Mouse (Mus musculus): ENCODE data around the gene Mybpc3.

The Mybpc3 gene

DNA sequence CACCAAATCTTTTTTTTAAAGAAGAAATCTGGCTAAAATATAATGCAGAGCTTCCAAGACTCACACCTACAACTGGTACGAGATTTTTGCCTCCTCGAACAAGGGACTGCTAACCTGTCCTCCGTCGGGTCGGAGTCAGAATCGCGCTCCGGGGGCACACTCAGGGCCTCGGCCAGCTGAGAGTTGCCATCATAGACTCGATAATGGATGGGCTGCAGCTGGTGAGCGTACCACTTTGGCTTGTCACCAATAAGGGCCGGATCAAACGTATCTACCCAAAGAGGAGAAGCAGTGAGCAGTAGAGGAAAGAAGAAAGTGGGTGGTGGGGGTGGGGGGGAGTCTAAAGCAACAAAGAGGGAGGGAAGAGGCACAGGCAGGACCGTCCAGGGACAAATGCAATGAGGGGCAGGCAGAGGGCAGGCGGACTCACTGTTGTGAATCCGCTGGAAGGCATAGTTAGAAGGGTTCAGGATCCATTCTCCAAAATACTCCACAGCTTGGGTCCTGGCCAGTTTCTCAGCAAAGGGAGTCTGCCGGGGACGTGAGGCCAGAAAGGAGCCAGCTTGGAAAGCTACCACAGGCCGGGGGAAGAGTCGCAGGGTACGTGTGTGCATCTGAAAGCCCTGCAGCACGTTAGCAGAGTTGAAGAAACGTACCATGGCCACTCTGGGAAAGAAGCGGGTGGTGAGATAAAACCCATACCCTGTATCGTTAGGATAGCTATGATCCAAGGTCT is 51.8 kb downstream of the Mybpc3 start:
- DNase-seq (ENCODE audit: low spot score), result no peak

- DNase-seq (ENCODE audit: low spot score), result no peak
These were observed 57.5 kb downstream of the Mybpc3 start for GRCm38 (mm10) chr2:91175490-91175889.

DNA sequence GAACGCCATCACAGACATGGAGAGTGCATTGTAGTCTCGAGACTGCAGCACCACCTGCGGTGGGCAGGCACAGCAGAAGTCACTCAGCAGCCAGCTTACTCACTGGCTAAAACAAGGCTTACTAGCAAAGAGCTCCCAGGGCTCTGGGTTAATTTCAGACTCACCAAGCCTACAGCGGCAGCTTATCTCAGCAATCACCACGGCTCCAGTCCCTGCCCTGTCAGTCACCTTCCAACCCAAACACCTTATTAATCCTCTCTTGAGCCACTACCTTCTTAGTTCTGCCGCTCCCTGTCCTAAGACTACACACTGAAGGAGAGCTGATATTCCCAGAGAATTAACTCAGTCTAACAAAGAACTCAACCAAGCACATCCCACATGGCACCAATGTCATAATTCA is 58.3 kb downstream of the Mybpc3 start:
- DNase-seq (ENCODE audit: low spot score), result no peak

GRCm38 (mm10) chr2:91179825-91180224 is 61.9 kb downstream of the Mybpc3 start:
- DNase-seq (ENCODE audit: low spot score), result no peak

DNA sequence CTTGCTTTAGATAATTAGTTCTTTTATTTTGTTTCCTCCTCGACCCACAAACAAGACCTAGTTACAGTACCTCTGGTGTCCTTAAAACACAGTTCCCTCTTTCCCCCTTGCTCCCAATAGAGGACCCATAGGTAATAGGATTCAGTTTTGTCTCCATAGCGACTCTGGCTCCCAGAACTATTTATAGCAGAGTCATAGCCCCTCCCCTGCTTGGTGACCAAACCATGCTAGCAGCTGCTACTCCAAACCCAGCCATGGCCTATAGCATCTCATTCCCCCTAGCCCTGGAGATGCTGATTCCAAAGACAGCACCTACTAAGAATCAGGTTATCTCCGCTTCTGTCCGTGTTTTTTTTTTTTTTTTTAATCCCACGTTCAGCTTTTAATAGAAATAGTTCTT is 62.8 kb downstream of the Mybpc3 start:
- DNase-seq (ENCODE audit: low spot score), result no peak

DNA sequence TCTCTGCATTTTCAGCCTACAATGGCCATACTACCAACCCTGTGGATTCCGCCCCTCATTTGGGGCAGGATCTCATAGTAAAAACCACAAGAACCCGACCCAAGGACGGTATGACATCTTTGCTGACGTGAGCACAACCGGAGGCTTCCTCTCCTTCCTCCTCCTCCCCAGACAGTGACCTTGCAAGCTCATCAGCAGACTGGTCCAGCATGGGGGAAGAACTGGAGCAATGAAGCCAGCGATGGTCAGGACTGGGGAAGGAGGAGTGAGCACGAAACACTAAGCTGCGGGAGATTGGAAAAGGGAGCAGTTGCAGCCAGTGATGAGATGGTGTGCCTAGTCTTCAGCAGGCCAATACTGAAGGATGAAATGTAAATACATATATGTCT is 64.1 kb downstream of the Mybpc3 start:
- DNase-seq (ENCODE audit: low spot score), result peak; percentile 20

DNA sequence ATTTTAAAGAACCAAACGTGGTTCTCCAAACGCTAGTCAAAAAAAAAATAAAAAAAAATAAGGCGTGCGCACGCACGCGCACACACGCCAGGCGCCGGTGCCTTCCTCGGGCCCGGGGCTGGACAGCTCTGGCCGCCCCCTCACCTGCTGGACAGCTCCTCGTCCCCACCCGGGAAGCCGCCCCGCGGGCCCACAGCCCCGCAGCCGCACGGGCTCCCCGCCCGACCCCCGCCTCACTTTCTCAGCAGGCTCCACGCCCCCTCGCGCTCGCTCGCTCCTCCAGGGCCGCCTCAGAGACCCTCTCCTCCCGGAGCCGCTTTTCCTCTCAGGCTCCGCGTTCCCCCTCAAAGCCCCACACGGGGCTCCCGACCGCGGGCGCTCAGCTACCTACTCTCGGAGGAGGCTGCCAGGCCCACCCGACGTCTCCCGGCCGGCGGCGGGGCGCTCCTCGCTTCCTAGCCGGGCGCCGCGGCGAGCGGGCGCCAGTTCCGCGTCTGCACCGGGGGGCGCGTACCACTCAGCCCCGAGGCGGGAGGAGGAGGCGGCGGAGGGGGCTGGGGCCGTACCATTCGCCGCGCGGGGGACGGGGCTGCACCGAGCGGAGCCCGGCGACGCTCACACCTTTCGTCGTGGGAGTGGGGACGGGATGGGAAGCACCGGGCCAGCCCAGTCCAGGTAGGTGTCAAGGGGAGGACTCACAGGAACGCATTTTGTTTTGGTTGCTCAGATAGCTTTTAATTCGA is 64.6 kb downstream of the Mybpc3 start:
- DNase-seq (ENCODE audit: low spot score), result peak; percentile 88

DNA sequence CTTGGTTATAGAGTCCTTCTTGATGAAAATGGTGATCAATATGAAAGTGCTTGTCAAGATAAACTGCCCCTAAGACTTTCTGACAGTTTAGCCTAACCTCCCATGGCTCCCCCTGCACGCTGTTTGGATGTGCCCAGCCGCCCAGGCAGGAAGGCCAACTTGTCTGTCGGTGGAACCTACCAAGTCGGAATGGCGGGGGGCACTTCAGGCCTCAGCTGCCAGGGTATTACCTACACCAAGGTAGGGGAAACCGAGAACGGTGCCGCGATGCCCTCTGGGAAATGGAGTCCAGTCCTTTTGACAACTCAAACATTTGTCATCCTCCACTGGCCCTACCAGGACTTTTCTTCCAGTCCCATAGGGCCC is 65.2 kb downstream of the Mybpc3 start:
- DNase-seq (ENCODE audit: low spot score), result peak; percentile 97

DNA sequence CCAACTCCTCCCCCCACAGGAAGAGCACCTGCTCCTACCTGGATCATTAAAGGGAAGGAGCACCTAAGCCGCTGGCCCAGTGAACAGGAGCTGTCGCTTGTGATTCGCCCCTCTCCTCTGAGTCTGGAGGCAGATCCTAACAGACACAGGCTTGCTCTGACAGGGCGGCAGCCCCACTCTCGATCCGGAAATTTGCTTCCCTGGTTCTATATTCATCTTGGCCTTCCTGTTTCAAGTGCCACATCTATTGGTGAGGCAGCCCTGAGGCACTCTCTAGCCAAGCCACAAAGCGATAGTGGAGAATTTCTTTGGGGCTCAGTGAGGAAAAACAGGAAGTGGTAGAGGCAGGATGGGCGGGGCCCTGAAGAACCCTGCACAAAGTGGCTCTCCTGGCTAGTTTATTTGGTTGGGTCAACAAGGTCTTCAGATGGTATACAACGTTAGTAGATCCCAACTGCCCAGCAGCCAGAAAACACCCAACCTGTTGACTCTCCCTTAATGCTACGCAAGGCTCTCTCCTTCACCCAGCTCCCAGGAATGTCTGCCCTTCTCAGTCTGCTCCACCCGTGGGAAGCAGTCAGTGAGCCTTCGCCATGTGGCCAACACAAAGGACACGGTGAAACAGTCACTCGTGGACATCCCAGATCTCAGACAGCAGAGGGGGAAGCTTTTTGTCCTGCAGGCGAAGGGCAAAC is 65.9 kb downstream of the Mybpc3 start, which contains the start of gene Madd:
TSS of gene Madd (minus strand) at position 127 of the 695 bp plus-strand sequence.
- DNase-seq (ENCODE audit: low spot score), result no peak

Data from embryo, embryonic 10.5 days (tissue).